Mouse (Mus musculus) neural tube, embryonic 14.5 days (tissue): ENCODE data around the gene Foxo6. TPM values are rescaled to one million over a fixed set of nuclear protein-coding genes. Genes with fewer than 3 reads are reported as not detected.

Experiments used
- ATAC-seq: fragments of 200-750 bp; cut with Nextera tagmentation; 2 replicates; pipeline ENCODE4 v1.8.0; 2017; ENCODE audit warnings: low read depth, mild to moderate bottlenecking, moderate TSS enrichment, moderate library complexity
- H3K27ac ChIP-seq: fragments of 300-500 bp; sonication (generic); 2 replicates; pipeline ENCODE4 v1.5.1; 2014; ENCODE audit warnings: low read depth, mild to moderate bottlenecking, control low read depth, low read length, moderate library complexity, mixed read lengths
- H3K27me3 ChIP-seq: fragments of 300-500 bp; sonication (generic); 2 replicates; pipeline ENCODE4 v1.6.1; 2014; ENCODE audit warnings: low read length; ENCODE audit not compliant: control insufficient read depth, insufficient read depth
- H3K36me3 ChIP-seq: fragments of 300-500 bp; sonication (generic); 2 replicates; pipeline ENCODE4 v1.6.1; 2014; ENCODE audit warnings: low read length, mixed read lengths; ENCODE audit not compliant: control insufficient read depth, insufficient read depth
- H3K4me1 ChIP-seq: fragments of 300-500 bp; sonication (generic); 2 replicates; pipeline ENCODE4 v1.6.1; 2014; ENCODE audit warnings: low read length; ENCODE audit not compliant: control insufficient read depth, insufficient read depth
- H3K4me2 ChIP-seq: fragments of 300-500 bp; sonication (generic); 2 replicates; pipeline ENCODE4 v1.6.1; 2014; ENCODE audit warnings: mild to moderate bottlenecking, low read depth, low read length, control low read depth
- H3K4me3 ChIP-seq: fragments of 300-500 bp; sonication (generic); 2 replicates; pipeline ENCODE4 v1.5.1; 2014; ENCODE audit warnings: low read depth, low read length, control low read depth, mixed read lengths
- H3K9ac ChIP-seq: fragments of 300-500 bp; sonication (generic); replicated peaks from 2 replicates; pipeline ENCODE4 v1.6.1; 2014; ENCODE audit warnings: low read depth, mild to moderate bottlenecking, control low read depth, low read length, mixed read lengths
- H3K9me3 ChIP-seq: fragments of 300-500 bp; sonication (generic); 2 replicates; pipeline ENCODE4 v1.6.1; 2016; ENCODE audit warnings: low read length; ENCODE audit not compliant: control insufficient read depth
- WGBS: fragments of 180-500 bp; shearing (Covaris S2); extraction: QIAGEN DNeasy Blood & Tissue Kit; methylation state at CpG from one replicate; pipeline ENCODE4 v1.1.7; 2014; 5-methylcytosine and 5-hydroxymethylcytosine counted together
- polyA plus RNA-seq: library from polyadenylated mRNA; unstranded; fragments of >200 nt; fragmentation: Nextera tagmentation; extraction: Ambion mirVana; gene quantifications from 2 replicates; pipeline ENCODE4 v1.2.1, GENCODE M21; 2014

Foxo6 gene
- polyA plus RNA-seq, 1 experiment from 2014 or later = 1.1 TPM

DNA sequence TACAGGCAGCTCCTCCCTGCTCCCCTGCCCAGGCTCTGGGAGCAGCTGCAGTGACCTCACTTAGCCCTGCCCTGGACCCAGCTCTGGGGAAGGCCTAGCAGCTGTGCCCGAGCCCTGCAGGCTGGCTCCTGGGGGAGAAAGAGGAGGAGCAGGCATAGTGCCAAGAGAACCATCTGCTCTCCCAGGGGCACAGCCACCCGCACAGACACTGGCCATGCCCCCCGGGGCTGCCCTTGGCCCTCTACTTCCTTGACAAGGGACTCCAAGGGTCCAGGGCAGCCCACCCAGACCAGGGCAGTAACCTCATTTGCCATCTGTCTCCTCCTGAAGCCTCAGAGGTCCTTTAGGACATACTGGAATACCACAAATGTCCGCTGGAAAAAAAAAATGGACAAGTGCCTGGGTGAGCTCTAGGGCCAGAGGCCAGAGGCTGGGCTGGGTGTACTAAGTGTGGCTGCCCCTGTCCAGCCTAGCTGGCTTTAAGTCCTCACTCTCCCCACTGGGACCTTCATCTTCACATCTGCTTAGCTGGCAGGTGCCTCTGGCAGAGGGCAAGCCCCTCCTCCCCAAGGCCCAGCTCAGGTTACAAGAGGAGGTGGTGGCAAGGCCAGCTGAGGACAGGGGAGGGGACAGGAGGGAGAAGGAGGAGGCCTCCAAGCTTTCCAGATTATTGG is 9.8 kb downstream of the Foxo6 start:
- Histone ChIP-seq H3K9ac (no peak overlapping the region), H3K27ac (no peak overlapping the region)
- 0 out of 2 replicates have a peak, but pooled peaks have one; percentile 38 for ATAC-seq

GRCm38 (mm10) chr4:120275487-120275886 is 11.7 kb downstream of the Foxo6 start:
- H3K4me1 ChIP-seq = peaks cover 19% of the 10 kb centered on the region; the same call in 1 of the 2 replicates
- H3K9ac ChIP-seq = no peak overlapping the region
- peaks cover 4% of the 10 kb centered on the region for H3K27me3 ChIP-seq
- H3K36me3 ChIP-seq = no peaks in the 10 kb centered on the region
- no peaks in the 10 kb centered on the region for H3K9me3 ChIP-seq
- 81% methylated on average over 9 of the region's 9 CpGs for WGBS
- H3K4me2 ChIP-seq = no peak overlapping the region
- no peak overlapping the region for H3K4me3 ChIP-seq
- ATAC-seq = no peak
- no peak overlapping the region for H3K27ac ChIP-seq

More for the DNA sequence above, 9.8 kb downstream of the Foxo6 start:
- H3K36me3 ChIP-seq = no peaks in the 10 kb centered on the region
- peaks cover 24% of the 10 kb centered on the region for H3K4me1 ChIP-seq
- 17% methylated on average over 4 of the region's 4 CpGs for WGBS
- H3K4me3 ChIP-seq = no peak overlapping the region
- H3K27me3 ChIP-seq = no peaks in the 10 kb centered on the region; the same call in 1 of the 2 replicates
- H3K4me2 ChIP-seq = no peak overlapping the region
- no peaks in the 10 kb centered on the region for H3K9me3 ChIP-seq

DNA sequence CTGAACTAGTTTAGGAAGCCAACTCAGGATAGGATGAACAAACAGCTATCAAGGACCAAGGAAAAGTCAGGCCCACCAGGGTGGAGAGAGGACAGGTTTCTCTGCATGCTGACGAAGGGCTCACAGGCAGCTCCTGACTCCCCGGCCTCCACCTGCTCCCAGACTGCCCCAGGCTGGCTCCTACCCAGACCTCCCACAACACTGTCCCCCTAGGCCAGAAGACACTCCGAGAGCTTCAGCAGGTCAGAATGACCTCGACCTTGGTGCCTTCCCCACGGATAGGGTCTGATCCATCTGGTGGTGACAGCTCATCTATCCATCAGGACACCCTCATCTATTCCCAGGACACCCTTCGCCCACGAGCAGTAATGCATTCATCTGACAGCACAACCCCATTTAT is 13.6 kb downstream of the Foxo6 start:
- WGBS = 47% methylated on average over 7 of the region's 7 CpGs
- H3K27ac ChIP-seq = no peak overlapping the region
- no peaks in the 10 kb centered on the region for H3K9me3 ChIP-seq
- H3K4me3 ChIP-seq = no peak overlapping the region
- no peaks in the 10 kb centered on the region for H3K36me3 ChIP-seq
- no peak overlapping the region for H3K9ac ChIP-seq
- no peak overlapping the region for H3K4me2 ChIP-seq
- ATAC-seq = no peak
- H3K4me1 ChIP-seq = peaks cover 36% of the 10 kb centered on the region
- H3K27me3 ChIP-seq = peaks cover 11% of the 10 kb centered on the region

DNA sequence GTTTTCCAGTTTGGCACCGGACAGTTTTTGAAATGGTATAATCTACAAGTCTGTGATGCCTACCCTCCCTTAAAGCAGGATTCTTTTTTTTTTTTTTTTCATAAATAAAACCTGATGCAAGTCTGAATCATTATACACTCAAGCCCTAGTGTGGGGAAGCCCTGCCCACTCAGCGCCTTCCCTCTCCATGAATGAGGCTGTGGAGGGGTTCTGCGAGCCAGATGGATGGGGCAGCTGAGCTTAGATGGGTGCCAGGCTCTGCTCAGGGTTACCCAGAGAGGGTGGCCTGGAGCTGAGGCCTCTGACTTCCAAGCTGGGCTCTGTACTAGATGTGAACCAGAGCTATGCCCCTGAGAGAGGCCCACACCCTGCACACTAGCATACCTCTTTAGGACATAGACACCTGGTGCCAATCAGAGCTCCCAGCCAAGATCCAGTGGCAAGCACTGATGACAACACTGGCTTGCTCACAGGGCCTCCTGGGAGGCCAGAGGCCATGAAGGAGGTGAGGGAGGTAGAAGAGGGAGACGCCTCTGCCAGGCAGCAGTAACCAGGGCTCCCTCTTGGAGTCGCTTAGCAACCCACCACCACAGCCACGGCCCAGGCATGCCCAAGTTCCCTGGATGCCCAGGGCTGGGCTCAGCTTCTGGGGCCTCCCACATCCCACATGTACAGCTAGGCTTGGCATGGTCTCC is 15.1 kb downstream of the Foxo6 start:
- Histone ChIP-seq H3K27ac (no peak overlapping the region), H3K36me3 (no peaks in the 10 kb centered on the region), H3K4me1 (peaks cover 38% of the 10 kb centered on the region), H3K9me3 (no peaks in the 10 kb centered on the region), H3K4me2 (no peak overlapping the region), H3K27me3 (peaks cover 23% of the 10 kb centered on the region), H3K4me3 (no peak overlapping the region), H3K9ac (no peak overlapping the region)
- 61% methylated on average over 6 of the region's 6 CpGs for WGBS
- ATAC-seq = peak; percentile 26; the same call in 1 of the 2 replicates

DNA sequence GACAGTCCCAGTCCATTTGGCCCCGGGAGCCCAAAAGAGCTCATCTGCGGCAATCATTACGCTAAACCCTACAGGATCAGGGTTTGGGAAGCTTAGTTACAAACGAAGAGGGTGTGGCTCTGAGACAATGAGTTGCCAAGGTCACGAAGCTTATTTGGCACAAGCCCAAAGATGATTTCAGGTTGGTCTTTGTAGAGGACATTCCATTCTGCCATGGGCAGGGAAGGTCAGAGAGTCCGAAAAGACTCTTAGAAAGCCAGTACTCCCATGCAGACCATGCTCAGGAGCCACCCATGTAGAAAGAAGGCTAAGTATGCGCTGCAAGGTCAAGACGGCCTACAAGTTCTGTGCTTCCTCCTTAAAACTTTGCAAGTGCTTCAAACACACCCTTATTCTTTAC is 15.9 kb downstream of the Foxo6 start:
- ATAC-seq = no peak
- no peaks in the 10 kb centered on the region for H3K36me3 ChIP-seq
- H3K9ac ChIP-seq = no peak overlapping the region
- H3K27me3 ChIP-seq = peaks cover 27% of the 10 kb centered on the region
- no peak overlapping the region for H3K4me3 ChIP-seq
- H3K4me1 ChIP-seq = peaks cover 35% of the 10 kb centered on the region
- H3K4me2 ChIP-seq = no peak overlapping the region
- WGBS = 52% methylated on average over 8 of the region's 8 CpGs
- no peaks in the 10 kb centered on the region for H3K9me3 ChIP-seq
- H3K27ac ChIP-seq = no peak overlapping the region

- H3K9ac ChIP-seq = no peak overlapping the region
- peaks cover 35% of the 10 kb centered on the region for H3K4me1 ChIP-seq
- no peak overlapping the region for H3K27ac ChIP-seq
- ATAC-seq = no peak
- H3K4me2 ChIP-seq = no peak overlapping the region
- no peaks in the 10 kb centered on the region for H3K9me3 ChIP-seq
- no peaks in the 10 kb centered on the region for H3K36me3 ChIP-seq
- H3K4me3 ChIP-seq = no peak overlapping the region
- peaks cover 27% of the 10 kb centered on the region for H3K27me3 ChIP-seq
- 33% methylated on average over 4 of the region's 4 CpGs for WGBS
These were observed 16.3 kb downstream of the Foxo6 start for GRCm38 (mm10) chr4:120270937-120271199.

DNA sequence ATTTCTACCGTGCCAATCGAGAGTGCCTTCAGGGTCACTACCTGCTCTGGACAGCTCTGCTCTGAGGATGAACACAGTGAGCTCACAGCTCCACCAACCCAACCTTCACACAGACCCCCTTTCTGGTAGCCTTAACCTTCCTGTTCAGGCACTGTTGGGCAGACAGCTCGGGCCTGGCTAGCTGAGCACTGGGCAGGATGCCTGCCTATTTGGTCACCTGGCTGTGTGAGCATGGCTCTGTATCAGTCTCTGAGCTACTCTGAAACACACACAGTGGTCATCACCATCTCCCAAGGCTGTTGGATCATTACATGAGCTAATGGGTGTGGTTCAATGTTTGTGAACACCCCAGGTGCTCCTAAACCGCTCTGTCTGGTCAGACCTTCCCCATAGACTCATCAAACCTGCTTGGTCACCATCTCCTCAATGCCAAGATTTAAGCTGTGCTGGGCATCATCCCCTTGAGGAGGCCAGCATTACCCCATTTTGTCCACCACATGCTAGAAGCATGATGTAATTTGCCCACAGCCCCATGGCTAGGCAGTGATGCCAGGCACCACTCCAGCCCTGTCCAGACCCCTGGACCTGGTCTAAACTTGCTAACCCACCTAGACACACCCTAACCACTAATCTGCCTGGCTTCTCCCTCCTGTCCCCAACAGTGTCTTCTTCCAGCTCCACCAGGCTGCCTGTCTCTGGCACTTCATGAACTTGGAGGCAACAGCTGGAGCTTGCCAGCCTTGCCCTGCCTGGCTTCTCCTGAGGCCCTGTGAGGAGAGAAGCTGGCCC is 16.8 kb downstream of the Foxo6 start:
- 65% methylated on average over 4 of the region's 4 CpGs for WGBS
- Histone ChIP-seq H3K27ac (no peak overlapping the region), H3K9ac (no peak overlapping the region), H3K9me3 (no peaks in the 10 kb centered on the region), H3K27me3 (peaks cover 27% of the 10 kb centered on the region), H3K4me3 (no peak overlapping the region), H3K4me2 (no peak overlapping the region; the same call in 1 of the 2 replicates), H3K36me3 (no peaks in the 10 kb centered on the region), H3K4me1 (peaks cover 35% of the 10 kb centered on the region)
- ATAC-seq = no peak; the same call in 1 of the 2 replicates

DNA sequence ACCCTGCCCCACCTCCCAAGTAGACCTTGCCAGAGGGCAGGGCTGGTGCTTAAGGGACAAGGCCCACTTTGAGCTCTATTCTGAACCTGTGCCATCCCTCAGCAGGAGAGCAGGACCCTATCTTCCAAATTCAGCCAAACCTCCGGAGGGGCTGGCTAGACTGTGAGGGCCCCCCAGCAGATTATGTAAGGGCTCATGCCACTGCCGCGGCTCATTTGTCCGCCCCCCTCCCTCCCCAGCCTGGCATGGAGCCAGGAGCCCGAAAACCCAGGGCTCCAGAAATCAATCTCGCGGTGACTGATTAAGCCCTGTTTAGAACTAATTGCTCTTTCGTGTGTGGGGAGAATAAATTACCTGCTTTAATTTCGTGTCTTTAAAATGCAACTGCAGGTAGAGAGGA is 17.7 kb downstream of the Foxo6 start:
- Histone ChIP-seq H3K9ac (no peak overlapping the region), H3K4me1 (peaks cover 35% of the 10 kb centered on the region), H3K4me2 (peak overlapping the region; percentile 14; the same call in 1 of the 2 replicates), H3K4me3 (no peak overlapping the region), H3K9me3 (no peaks in the 10 kb centered on the region), H3K36me3 (no peaks in the 10 kb centered on the region), H3K27ac (no peak overlapping the region), H3K27me3 (peaks cover 30% of the 10 kb centered on the region)
- ATAC-seq = no peak
- 13% methylated on average over 9 of the region's 9 CpGs for WGBS
